Mouse (Mus musculus) neural tube, postnatal 0 days (tissue): ENCODE data around the gene Slc3a1. TPM values are rescaled to one million over a fixed set of nuclear protein-coding genes. Genes with fewer than 3 reads are reported as not detected.

Experiments
- polyA plus RNA-seq: library from polyadenylated mRNA; unstranded; fragments of >200 nt; fragmentation: Nextera tagmentation; extraction: Ambion mirVana; gene quantifications from 2 replicates; pipeline ENCODE4 v1.2.1, GENCODE M21; 2015

The Slc3a1 gene
- polyA plus RNA-seq: 0.12 and 0.18 TPM in 2 replicates

DNA sequence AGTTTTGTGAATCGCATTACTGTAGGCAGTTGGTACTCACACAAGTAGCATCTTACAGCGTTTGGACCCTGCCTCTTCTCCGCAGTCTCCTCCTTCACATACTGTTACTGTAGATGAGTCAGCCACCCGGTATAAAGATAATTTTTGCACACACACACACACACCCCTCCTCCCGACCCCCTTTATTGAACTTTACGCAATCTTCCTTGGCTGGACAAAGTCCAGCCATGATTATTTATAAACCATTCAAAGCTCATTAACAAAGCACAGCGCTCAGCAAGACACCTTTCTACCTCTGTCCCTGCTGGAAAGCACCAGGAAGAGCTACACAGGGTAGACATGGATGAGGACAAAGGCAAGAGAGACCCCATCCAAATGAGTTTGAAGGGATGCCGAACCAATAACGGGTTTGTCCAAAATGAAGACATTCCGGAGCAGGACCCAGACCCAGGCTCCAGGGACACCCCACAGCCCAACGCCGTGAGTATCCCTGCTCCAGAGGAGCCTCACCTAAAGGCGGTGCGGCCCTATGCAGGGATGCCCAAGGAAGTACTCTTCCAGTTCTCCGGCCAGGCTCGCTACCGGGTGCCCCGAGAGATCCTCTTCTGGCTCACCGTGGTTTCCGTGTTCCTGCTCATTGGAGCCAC, at the start of gene Slc3a1:
TSS of gene Slc3a1 (plus strand) at position 284 of the 647 bp plus-strand sequence.

DNA sequence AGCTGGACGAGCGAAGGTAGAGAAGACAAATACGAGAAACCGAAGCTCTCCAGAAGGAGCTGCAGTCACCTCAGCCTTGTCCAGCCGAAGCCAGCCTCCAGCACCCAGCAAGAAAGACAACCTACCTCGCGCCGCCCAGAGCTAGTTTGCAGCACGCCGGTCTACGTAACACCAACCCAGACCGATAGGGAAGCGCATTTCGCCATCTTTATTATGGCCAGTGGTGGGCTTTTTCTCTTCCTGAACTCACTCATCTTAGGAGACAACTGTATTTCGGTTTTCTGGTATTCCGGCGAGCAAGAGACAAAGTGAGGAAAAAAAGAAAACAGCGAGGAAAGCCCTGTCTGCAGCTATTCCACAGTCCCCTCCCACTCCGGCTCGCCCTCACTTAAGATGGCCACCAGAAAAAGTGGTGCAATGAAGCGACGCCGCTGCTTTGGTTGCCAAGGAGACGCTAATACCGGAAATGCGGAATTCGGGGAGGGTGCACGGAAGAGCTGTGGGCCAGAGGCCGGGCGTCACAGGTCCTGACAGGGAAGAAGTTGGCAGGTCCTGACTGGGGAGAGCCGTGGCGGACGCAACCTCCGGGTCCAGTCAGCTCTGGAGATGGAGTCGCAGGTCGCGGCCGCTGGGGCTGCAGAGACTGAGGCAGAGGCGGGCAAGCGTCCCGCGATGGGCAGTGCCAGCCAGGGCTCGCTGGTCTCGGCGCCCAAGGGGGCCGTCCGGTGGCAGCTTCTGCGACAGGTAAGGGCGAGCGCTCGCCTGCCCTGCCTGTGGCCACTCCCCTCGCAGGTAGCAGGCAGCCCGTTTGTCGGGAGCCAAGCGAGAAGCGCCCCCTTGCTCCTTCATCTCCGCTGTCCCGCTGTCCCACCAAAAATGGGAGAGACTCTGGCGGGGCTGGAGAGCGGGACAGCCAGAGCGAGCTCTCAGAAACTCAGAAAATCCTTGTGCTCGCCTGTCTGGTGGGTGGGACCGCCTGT, 62.2 kb downstream of the Slc3a1 start, which contains the start of the genes Prepl and Camkmt:
TSS of gene Prepl (minus strand) at position 122 of the 980 bp plus-strand sequence.
TSS of gene Camkmt (plus strand) at position 433 of the 980 bp plus-strand sequence.

Other genes starting within 250 kb of the Slc3a1 start
- gene Lrpprc, start 237.6 kb upstream of the Slc3a1 start, polyA plus RNA-seq: 35.2 and 37.5 TPM in 2 replicates
- gene Ppm1b, start 71.6 kb upstream of the Slc3a1 start, polyA plus RNA-seq: 67.5 and 68.6 TPM in 2 replicates
- gene Prepl, start 61.9 kb downstream of the Slc3a1 start, polyA plus RNA-seq: 138 and 140 TPM in 2 replicates
- gene Camkmt, start 62.2 kb downstream of the Slc3a1 start, polyA plus RNA-seq: 20.8 and 21.9 TPM in 2 replicates